Mouse (Mus musculus) forebrain, postnatal 0 days (tissue): Measurements from ENCODE around the gene Amn1. TPM values are rescaled to one million over a fixed set of nuclear protein-coding genes. Genes with fewer than 3 reads are reported as not detected.

Source experiments
- ATAC-seq: fragments of 200-750 bp; cut with Nextera tagmentation; 2 replicates; pipeline ENCODE4 v1.8.0; 2017; ENCODE audit warnings: mild to moderate bottlenecking, moderate library complexity
- DNase-seq: peaks from one replicate; pipeline ENCODE4 v3.0.0-alpha.2; 2015
- H3K27ac ChIP-seq: fragments of 300-500 bp; sonication (generic); 2 replicates; pipeline ENCODE4 v1.5.1; 2014; ENCODE audit warnings: low read depth, mild to moderate bottlenecking, antibody characterized with exemption, low read length, moderate library complexity, mixed read lengths
- H3K27me3 ChIP-seq: fragments of 300-500 bp; sonication (generic); 2 replicates; pipeline ENCODE4 v1.6.1; 2014; ENCODE audit warnings: mild to moderate bottlenecking, low read length, mixed read lengths; ENCODE audit not compliant: insufficient read depth
- H3K36me3 ChIP-seq: fragments of 300-500 bp; sonication (generic); 2 replicates; pipeline ENCODE4 v1.6.1; 2014; ENCODE audit warnings: mild to moderate bottlenecking, moderate library complexity; ENCODE audit not compliant: insufficient read depth
- H3K4me1 ChIP-seq: fragments of 300-500 bp; sonication (generic); 2 replicates; pipeline ENCODE4 v1.6.1; 2014; ENCODE audit warnings: antibody characterized with exemption; ENCODE audit not compliant: insufficient read depth
- H3K4me2 ChIP-seq: fragments of 300-500 bp; sonication (generic); 2 replicates; pipeline ENCODE4 v1.6.1; 2014; ENCODE audit warnings: low read depth, mild to moderate bottlenecking, moderate library complexity
- H3K4me3 ChIP-seq: fragments of 300-500 bp; sonication (generic); 2 replicates; pipeline ENCODE4 v1.5.1; 2014; ENCODE audit warnings: low read depth, low read length, mixed read lengths
- H3K9ac ChIP-seq: fragments of 300-500 bp; sonication (generic); 2 replicates; pipeline ENCODE4 v1.6.1; 2014; ENCODE audit warnings: mild to moderate bottlenecking
- H3K9me3 ChIP-seq: fragments of 300-500 bp; sonication (generic); 2 replicates; pipeline ENCODE4 v1.6.1; 2016; ENCODE audit warnings: low read length
- CTCF ChIP-seq: sonication (generic); IDR thresholded peaks from 2 replicates; pipeline ENCODE4 v1.5.1; 2016; ENCODE audit warnings: antibody characterized with exemption, control low read depth, low read depth
- WGBS: fragments of 180-500 bp; shearing (Covaris S2); extraction: QIAGEN DNeasy Blood & Tissue Kit; methylation state at CpG from one replicate; pipeline ENCODE4 v1.1.7; 2014; 5-methylcytosine and 5-hydroxymethylcytosine counted together
- polyA plus RNA-seq: library from polyadenylated mRNA; unstranded; fragments of >200 nt; fragmentation: Nextera tagmentation; extraction: Ambion mirVana; gene quantifications from 2 replicates; pipeline ENCODE4 v1.2.1, GENCODE M21; 2015
- total RNA-seq: library from RNA; depleted of rRNA; stranded (reverse); fragments of >200 nt; gene quantifications from 2 replicates; pipeline ENCODE4 v1.2.3, GENCODE M21; 2014

Gene Amn1
- total and polyA plus RNA-seq, 2 experiments from 2014 or later: 64.8 to 101 TPM

- H3K4me1 ChIP-seq: 0 out of 2 replicates have a peak, but pooled peaks cover 6% of the 10 kb centered on the region
- peak overlapping the region; percentile 43 for H3K4me3 ChIP-seq
- H3K9ac ChIP-seq: peak overlapping the region; percentile 42
- no peaks in the 10 kb centered on the region for H3K9me3 ChIP-seq
- peak; percentile 80 for DNase-seq
- ATAC-seq: peak; percentile 98
- 5% methylated on average over 36 of the region's 36 CpGs for WGBS
- H3K27me3 ChIP-seq: no peaks in the 10 kb centered on the region
- H3K36me3 ChIP-seq: no peaks in the 10 kb centered on the region
- TF ChIP-seq CTCF: no peak
- peak overlapping the region; percentile 76 for H3K4me2 ChIP-seq
- H3K27ac ChIP-seq: no peak overlapping the region
Measured at GRCm38 (mm10) chr6:149141393-149142173, 46.9 kb downstream of the Amn1 start.

GRCm38 (mm10) chr6:149139471-149139870 is 49.0 kb downstream of the Amn1 start, which contains the start of gene Etfbkmt:
TSS of gene Etfbkmt (plus strand) at chr6:149139849.
- Histone ChIP-seq H3K9me3 (no peaks in the 10 kb centered on the region), H3K27ac (no peak within 1 kb of the TSS), H3K36me3 (no peaks in the 10 kb centered on the region), H3K27me3 (no peaks in the 10 kb centered on the region), H3K4me1 (0 out of 2 replicates have a peak, but pooled peaks cover 6% of the 10 kb centered on the region), H3K4me3 (no peak within 1 kb of the TSS), H3K9ac (no peak within 1 kb of the TSS), H3K4me2 (no peak within 1 kb of the TSS)
- DNase-seq (no peak), ATAC-seq (no peak)
- WGBS: 71% methylated on average over 1 of the region's 1 CpGs
- TF ChIP-seq CTCF: no peak

- Histone ChIP-seq H3K36me3 (no peaks in the 10 kb centered on the region), H3K9ac (no peak overlapping the region), H3K27me3 (no peaks in the 10 kb centered on the region), H3K27ac (no peak overlapping the region), H3K9me3 (no peaks in the 10 kb centered on the region), H3K4me3 (no peak overlapping the region), H3K4me1 (0 out of 2 replicates have a peak, but pooled peaks cover 6% of the 10 kb centered on the region), H3K4me2 (no peak overlapping the region)
- 92% methylated on average over 3 of the region's 3 CpGs for WGBS
- DNase-seq (no peak), ATAC-seq (no peak)
- no peak for TF ChIP-seq CTCF
Measured at GRCm38 (mm10) chr6:149139011-149139410, 49.5 kb downstream of the Amn1 start.

DNA sequence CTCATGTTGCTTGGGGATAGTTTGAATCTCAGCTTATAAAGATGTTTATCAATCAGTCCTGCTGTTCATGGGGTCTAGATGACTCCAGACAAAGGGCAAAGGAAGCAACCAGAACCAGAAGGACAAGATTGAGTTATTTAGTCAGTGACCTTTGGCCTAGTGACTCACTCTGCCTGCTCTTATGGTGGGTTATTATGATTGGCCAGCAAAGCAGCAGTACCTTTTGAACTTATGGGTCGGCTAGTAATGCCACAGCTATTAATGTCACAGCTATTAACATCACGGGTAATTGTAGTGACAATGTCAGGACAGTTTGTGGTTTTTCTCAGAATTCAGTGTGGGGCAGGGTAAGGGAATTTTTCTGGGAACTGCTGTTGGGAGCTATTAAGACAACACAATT is 50.6 kb downstream of the Amn1 start:
- DNase-seq (no peak), ATAC-seq (no peak)
- Histone ChIP-seq H3K4me1 (0 out of 2 replicates have a peak, but pooled peaks cover 6% of the 10 kb centered on the region), H3K4me2 (no peak overlapping the region), H3K27ac (no peak overlapping the region), H3K27me3 (no peaks in the 10 kb centered on the region), H3K9me3 (no peaks in the 10 kb centered on the region), H3K4me3 (no peak overlapping the region), H3K36me3 (no peaks in the 10 kb centered on the region), H3K9ac (no peak overlapping the region)
- 81% methylated on average over 2 of the region's 2 CpGs for WGBS
- no peak for TF ChIP-seq CTCF

DNA sequence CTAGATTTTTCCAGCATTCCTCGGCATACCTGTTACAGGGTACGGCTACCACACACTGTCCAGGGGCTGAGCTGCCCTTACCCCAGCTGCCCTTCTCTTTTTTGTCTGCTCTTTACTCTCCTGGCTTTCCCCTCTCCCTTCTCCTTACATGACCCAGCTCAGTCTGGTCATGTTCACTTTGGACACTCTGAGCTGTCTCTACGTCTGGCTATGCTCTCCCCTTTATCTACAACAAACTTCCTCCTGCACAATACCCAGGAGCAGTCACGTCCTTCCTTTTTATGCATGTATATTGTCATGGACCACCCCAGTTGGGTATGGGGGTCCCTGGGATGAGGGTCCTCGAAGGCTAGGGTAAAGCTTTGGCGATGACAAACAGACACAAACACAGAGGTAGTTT is 52.9 kb downstream of the Amn1 start:
- H3K27ac ChIP-seq: no peak overlapping the region
- H3K4me1 ChIP-seq: no peaks in the 10 kb centered on the region
- no peaks in the 10 kb centered on the region for H3K27me3 ChIP-seq
- H3K36me3 ChIP-seq: no peaks in the 10 kb centered on the region
- no peak for TF ChIP-seq CTCF
- DNase-seq: no peak
- no peak overlapping the region for H3K4me2 ChIP-seq
- H3K9ac ChIP-seq: no peak overlapping the region
- ATAC-seq: no peak
- 77% methylated on average over 6 of the region's 6 CpGs for WGBS
- H3K9me3 ChIP-seq: no peaks in the 10 kb centered on the region
- no peak overlapping the region for H3K4me3 ChIP-seq

DNA sequence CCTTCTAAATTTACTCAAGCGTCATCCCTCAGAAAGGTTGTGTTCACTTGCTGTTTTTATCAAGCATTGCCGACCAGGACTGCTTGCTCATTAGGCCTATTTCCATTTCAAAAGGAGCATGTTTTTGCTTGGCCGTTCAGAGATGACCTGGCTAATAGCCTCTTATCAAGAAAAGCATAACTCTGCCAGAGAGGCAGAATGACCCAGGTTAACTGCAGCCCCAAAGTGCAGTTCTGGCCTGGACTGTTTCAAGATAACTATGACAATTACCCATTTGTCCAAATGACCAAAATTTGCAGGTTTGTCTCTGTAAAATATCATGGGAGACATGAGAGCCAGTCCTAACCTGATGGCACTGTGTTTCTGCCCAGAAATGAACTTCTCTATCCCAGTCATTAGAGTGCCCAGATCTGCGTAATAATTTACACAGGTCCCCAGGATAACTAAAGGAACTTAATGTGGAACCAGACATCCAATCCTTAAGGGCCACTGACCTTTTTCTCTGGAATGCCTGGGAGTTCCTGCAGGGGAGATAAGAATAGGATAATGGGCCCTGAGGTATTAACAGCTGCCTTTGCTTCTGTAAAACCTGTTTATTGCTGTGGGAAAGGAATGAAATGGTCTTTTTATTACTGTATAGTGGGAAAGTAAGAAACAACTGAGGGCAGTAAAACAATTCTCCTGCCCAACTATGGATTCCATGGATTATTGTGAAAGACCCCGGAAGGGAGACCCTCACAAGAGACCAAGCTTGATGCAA is 53.9 kb downstream of the Amn1 start:
- no peaks in the 10 kb centered on the region for H3K4me1 ChIP-seq
- WGBS: 14% methylated on average over 5 of the region's 5 CpGs
- no peak overlapping the region for H3K4me3 ChIP-seq
- no peaks in the 10 kb centered on the region for H3K27me3 ChIP-seq
- ATAC-seq (no peak), DNase-seq (no peak)
- no peak overlapping the region for H3K4me2 ChIP-seq
- no peaks in the 10 kb centered on the region for H3K9me3 ChIP-seq
- no peak overlapping the region for H3K9ac ChIP-seq
- TF ChIP-seq CTCF: no peak
- H3K36me3 ChIP-seq: no peaks in the 10 kb centered on the region
- H3K27ac ChIP-seq: no peak overlapping the region
